Mouse (Mus musculus): ENCODE results near the gene Slc31a2.
"Not testable (repeated sequence)": the region's sequence is repeated elsewhere in the genome, so short reads cannot be mapped to it uniquely, and the experiment has no call there.

Slc31a2 gene

GRCm38 (mm10) chr4:62262276-62262675, at the start of gene Slc31a2:
Slc31a2 (plus strand) TSS chr4:62262562.
- no peak for DNase-seq

GRCm38 (mm10) chr4:62213490-62213889, 48.9 kb upstream of the Slc31a2 start:
- no peak for DNase-seq

GRCm38 (mm10) chr4:62228391-62228790, 34.0 kb upstream of the Slc31a2 start:
- peak; percentile 66 for DNase-seq

GRCm38 (mm10) chr4:62229448-62229847, 32.9 kb upstream of the Slc31a2 start:
- no peak for DNase-seq

DNA sequence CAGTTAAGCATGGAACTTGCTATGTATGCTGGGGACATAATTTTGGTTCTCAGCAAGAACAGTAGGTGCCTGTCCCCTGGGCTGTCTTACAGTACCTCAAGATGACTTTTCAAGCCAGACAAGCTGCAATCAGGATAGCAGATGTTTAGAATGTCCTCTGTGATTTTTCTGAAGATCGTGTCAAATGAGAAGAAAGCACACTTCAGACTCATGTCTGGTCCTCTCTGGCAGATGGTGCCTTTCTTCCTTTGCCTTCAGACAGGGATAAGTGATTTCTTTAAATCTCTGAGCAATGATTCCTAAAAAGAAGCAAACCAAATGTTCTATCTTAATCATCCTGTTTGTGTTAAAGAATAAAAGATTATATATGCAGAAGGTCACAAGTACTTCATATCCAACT, 32.2 kb upstream of the Slc31a2 start:
- DNase-seq = no peak

- no peak for DNase-seq
Measured at GRCm38 (mm10) chr4:62230769-62231168, 31.6 kb upstream of the Slc31a2 start, which contains the start of gene Zfp37. Zfp37 (minus strand) TSS chr4:62231047.

- DNase-seq = no peak
Measured at GRCm38 (mm10) chr4:62240586-62240985, 21.8 kb upstream of the Slc31a2 start.

GRCm38 (mm10) chr4:62248328-62248727, 14.0 kb upstream of the Slc31a2 start:
- no peak for DNase-seq

- DNase-seq = peak; percentile 9
Measured at GRCm38 (mm10) chr4:62250896-62251544, 11.3 kb upstream of the Slc31a2 start.

DNA sequence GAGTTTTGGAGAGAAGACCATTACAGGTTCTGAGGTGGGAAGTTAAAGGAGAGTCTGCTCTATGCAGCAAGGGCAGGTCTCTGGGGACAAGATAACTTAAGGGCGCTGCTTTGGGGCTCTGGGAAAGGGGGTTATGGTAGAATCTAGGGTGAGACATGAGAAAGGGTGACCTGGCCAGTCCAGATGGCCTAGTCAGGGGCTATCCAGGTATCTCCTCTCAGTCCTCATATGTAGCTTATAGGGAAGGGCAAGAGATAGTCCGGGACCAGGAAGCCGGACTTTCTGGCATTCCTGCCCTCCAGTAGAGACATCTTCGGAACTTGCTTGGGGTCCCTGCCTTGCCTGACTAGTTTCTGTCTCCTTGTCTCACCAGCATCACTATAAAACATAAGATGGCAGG, 10.6 kb upstream of the Slc31a2 start:
- DNase-seq = no peak

GRCm38 (mm10) chr4:62254551-62254950, 7.8 kb upstream of the Slc31a2 start:
- DNase-seq = no peak

DNA sequence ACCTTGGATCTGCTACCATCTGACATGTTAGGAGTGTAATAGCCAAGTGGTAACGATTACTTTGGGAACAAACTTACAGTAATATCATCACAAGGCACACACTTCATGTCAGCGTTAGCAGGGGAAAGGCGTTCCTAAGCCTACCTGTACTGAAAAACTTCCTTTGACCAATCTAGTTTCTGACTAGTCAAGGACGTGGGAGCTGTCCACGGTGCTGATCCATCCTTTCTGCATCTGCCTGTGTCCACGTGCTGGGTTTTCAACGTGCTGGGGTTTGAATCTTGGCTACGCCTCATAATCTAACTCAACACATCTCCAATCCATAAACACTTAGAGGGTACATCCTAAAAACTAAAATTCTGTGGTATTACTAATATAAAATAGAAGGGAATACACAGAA, 5.4 kb upstream of the Slc31a2 start:
- DNase-seq = peak; percentile 52

DNA sequence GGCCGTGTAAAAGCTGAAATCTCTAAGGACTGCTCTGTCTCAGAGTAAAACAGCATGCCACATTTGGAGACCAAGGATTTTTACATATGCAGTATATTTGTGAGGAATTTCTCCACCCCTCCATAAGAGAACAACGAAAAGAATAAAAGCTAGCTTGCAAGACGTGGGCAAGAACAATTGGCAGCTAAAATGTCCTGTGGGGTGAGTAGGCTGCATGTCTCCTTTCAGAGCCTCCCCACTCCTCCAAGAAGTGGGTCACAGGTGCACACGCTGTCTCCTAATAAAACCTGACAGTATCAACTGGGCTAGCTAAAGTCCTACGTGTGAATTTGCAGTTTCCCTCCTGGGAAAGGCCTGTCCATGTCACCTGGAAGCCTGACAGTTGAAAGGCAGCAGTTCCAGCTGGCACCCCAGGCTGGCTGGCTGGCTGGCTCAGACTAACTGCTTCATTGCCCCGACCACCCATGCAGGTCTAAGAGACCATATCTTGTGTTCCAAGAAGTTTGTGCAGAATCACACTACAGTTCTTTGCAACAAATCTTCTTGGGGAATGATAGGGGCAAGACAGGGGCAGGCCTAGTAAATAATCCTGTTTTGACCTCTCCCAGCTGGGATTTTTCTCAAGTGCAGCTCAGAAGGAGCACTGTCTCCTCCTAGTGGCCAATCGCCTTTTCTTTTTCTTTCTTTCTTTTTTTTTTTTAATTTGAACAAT, 927 bp downstream of the Slc31a2 start:
- DNase-seq = peak; percentile 34

- DNase-seq = peak; percentile 28
Measured at GRCm38 (mm10) chr4:62265154-62265836, 2.9 kb downstream of the Slc31a2 start.

DNA sequence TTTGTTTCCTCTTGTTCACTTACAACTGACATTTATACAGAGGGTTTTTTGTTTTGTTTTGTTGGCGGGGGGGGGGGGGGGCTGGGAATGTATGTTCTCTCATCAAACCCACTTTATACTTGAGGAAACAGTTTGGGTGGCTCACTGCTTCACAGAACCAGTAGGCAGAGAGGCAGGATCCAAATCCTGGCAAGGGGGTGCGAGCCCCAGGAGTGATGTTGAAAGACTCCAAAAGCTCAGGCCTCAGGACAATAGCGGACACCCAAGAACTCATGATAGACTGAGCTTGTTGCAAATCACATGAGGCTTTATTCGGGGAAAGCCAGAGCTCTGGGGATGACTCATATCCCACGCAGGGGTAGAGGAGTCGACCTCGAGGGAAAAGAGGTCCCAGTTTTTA, 3.7 kb downstream of the Slc31a2 start:
- not testable (repeated sequence) for DNase-seq

GRCm38 (mm10) chr4:62267101-62267500, 4.7 kb downstream of the Slc31a2 start:
- DNase-seq = no peak

DNA sequence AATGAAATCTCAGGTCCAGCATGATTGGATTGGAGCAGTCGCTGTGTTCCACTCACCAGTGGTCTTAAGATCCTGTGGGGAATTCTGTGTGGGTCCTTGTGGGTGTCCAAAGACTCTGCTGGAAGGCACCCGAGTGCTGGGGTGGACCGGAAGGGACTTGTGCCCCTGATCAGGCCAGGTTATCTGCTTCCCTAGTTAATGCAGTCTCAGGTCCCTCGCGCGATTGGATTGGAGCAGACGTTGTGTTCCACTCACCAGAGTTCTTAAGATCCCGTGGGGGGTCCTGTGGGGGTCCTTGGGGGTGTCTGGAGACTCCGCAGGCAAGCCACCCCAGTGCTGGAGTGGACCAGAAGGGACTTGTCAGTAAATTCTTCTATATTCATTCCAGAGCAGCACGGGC, 10.3 kb downstream of the Slc31a2 start:
- DNase-seq = no peak

DNA sequence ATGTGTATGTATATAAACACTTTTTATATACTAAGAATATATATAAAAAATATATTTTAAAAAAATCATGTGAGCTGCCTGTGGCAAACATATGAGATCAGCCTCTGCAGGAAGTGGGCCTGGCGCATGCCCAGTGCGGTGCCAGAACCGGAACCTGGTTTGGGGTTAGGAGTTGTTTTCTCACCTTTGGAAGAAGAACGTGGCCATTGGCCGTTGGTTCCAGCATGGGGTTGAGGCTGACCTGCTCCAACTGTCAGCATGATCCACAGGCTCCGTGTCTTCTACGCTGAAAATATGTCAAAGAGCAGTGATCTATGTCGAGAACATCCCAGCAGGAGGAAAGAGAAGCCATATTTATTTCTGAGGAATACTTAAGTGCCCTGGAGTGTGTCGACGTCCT, 11.6 kb downstream of the Slc31a2 start:
- DNase-seq = no peak

DNA sequence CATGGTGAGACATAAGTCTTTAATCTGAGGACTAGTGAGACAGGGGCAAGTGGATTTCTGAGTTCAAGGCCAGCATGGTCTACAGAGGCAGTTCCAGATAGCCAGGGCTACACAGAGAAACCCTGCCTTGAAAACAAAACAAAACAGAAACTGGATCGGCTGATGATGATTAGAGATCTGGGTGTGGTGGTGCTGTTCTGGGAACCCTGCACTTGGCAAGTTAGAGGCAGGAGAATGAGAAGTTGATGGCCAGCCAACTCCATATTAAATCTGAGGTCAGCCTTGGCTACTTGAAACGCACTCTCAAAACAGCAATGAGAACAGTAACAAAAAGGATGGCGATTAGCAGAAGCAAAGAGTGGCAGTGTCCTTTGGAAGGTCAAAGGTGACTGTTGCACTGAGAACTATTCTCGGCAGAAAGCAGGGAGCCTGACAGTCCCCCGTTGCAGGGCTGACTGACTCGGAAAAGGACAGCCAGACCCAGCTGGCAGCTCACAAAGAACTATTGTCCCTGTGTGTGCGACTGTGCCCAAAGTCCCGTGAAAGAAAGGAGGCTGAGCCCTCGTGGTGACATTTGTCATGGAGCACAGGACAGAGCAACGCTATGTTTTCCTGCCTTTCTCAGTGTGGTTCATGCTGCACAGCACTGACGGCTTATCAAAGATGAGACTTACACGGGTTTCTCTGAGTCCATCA, 12.6 kb downstream of the Slc31a2 start:
- no peak for DNase-seq

- DNase-seq = no peak
Measured at GRCm38 (mm10) chr4:62276642-62277041, 14.3 kb downstream of the Slc31a2 start.

DNA sequence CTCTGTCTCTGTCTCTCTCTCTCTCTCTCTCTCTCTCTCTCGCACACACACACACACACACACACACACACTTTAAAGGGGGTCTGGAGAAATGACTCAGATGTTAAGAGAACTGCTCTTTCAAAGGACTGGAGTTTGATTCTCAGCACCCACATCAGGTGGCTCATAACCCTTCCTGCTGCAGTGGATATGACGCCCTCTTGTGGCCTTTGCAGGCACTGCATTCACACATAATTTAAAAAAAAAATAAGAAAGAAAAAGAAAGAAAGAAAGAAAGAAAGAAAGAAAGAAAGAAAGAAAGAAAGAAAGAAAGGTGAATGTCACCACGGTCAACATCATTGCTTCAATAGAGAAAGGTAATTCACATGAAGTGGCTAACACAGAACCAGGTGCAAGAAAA, 14.9 kb downstream of the Slc31a2 start:
- DNase-seq = no peak

- DNase-seq = no peak
Measured at GRCm38 (mm10) chr4:62278081-62278480, 15.7 kb downstream of the Slc31a2 start.

DNA sequence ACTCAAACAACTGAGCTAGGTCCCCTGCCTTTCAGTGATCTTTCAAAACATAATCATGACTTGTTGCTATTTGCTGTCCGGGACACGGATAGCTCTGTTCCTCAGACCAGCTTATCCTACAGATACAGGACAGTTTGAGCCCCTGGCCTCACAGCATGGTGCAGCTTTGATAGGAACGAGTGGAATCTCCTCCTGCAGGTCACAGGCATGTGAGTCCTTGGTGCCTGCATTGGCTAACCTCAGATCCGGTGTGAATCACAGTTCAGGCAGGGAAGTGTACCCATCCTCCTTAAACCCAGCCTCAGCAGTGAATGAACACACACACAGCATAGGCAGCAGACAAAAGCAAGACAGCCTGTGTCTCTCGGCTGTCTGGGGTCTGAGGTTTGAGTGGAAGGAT, 19.0 kb downstream of the Slc31a2 start:
- no peak for DNase-seq
